Mouse (Mus musculus): ENCODE measurements at regions not wholly inside any gene's neighbourhood (a gene's known extent, or its start where the extent isn't known, plus 50 kb on each side); places are given as distances from the start of the nearest gene placed in this dataset.

DNA sequence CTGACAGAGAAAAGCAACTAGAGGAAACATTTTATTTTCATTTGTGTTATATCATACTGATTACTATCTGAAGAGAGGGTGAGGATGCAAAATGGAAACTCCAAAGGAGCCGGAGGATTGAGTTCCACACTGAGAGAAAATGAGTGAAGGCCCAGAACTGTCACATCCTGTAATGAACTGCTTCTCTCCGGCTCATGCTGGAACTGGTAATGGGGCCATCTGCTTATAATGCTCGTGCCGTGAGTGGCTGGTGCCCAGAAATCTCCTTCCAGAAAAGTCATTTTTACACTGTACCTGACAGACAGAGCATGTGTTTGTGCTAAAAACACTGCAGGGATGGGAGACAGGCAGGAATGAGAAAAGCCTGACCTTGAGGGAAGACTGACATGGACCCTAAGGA is 483.5 kb upstream of the Pkdcc start:
- H3K9me3 ChIP-seq, result no peaks in the 10 kb centered on the region
- WGBS, result 74% methylated on average over 4 of the region's 4 CpGs
- no peak overlapping the region for H3K9ac ChIP-seq
- no peaks in the 10 kb centered on the region for H3K36me3 ChIP-seq
- H3K27me3 ChIP-seq, result no peaks in the 10 kb centered on the region
- no peak overlapping the region for H3K4me2 ChIP-seq
- H3K4me1 ChIP-seq, result no peaks in the 10 kb centered on the region
- no peak for ATAC-seq (ENCODE audit: insufficient number of reproducible peaks, insufficient read depth, low FRiP score, low TSS enrichment, low read depth)
- no peak overlapping the region for H3K27ac ChIP-seq
- H3K4me3 ChIP-seq, result no peak overlapping the region

- no peak for ATAC-seq (ENCODE audit: insufficient number of reproducible peaks, insufficient read depth, low FRiP score, low TSS enrichment, low read depth)
- H3K27ac ChIP-seq, result no peak overlapping the region
- H3K4me2 ChIP-seq, result no peak overlapping the region
- H3K4me3 ChIP-seq, result no peak overlapping the region
- no peaks in the 10 kb centered on the region for H3K27me3 ChIP-seq
- no peaks in the 10 kb centered on the region for H3K9me3 ChIP-seq
- WGBS, result 94% methylated on average over 1 of the region's 1 CpGs
- no peaks in the 10 kb centered on the region for H3K36me3 ChIP-seq
- H3K9ac ChIP-seq, result no peak overlapping the region
- no peaks in the 10 kb centered on the region for H3K4me1 ChIP-seq
Observed at GRCm38 (mm10) chr17:82742445-82742844, 472.6 kb upstream of the Pkdcc start.

- WGBS, result 70% methylated on average over 3 of the region's 3 CpGs
- no peaks in the 10 kb centered on the region for H3K36me3 ChIP-seq
- no peak for ATAC-seq (ENCODE audit: insufficient number of reproducible peaks, insufficient read depth, low FRiP score, low TSS enrichment, low read depth)
- no peaks in the 10 kb centered on the region for H3K27me3 ChIP-seq
- H3K4me3 ChIP-seq, result no peak overlapping the region
- no peak overlapping the region for H3K4me2 ChIP-seq
- no peaks in the 10 kb centered on the region for H3K4me1 ChIP-seq
- no peaks in the 10 kb centered on the region for H3K9me3 ChIP-seq
- H3K27ac ChIP-seq, result no peak overlapping the region
- H3K9ac ChIP-seq, result no peak overlapping the region
Observed at GRCm38 (mm10) chr17:82757400-82757799, 457.7 kb upstream of the Pkdcc start.

DNA sequence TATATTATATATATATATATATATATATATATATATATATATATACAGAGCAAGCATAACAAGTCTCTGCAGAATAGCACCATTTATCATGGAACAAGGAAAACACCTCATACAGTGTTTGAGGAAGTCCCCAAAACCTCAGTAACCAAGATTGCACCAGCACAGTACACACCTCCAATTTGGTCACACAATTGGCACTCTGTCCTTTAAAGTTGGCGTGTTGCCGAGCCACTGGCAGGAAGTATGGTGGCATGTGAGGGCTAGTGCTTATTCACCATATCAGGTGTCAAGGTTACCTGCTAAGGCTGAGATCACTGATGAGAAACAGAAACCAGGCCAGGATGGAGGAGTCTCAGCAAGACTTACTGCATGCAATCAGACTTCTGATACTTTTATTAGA is 436.0 kb upstream of the Pkdcc start:
- Histone ChIP-seq H3K9me3 (no peaks in the 10 kb centered on the region), H3K36me3 (no peaks in the 10 kb centered on the region), H3K4me1 (no peaks in the 10 kb centered on the region), H3K27ac (no peak overlapping the region), H3K4me2 (no peak overlapping the region), H3K4me3 (no peak overlapping the region), H3K9ac (no peak overlapping the region), H3K27me3 (no peaks in the 10 kb centered on the region)
- 51% methylated on average over 2 of the region's 2 CpGs for WGBS
- no peak for ATAC-seq (ENCODE audit: insufficient number of reproducible peaks, insufficient read depth, low FRiP score, low TSS enrichment, low read depth)

DNA sequence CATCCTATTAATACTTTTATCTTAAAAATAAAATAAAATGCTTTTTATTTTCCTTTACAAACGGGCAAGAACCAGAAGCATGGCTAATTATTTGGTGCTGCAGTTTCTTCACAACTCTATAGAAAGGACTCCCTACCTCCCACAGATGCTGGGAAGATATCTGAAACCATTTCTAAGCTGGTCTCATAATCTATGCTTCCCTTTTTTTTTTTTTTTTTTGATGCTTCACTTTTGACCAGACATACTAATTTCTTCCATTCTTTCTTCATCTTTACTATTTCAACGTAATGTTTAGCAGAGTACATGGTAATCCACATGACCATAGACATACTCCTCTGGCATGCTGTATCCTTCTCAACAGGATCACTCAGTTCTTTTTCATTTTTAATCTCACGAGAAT is 393.0 kb upstream of the Pkdcc start:
- H3K9me3 ChIP-seq, result no peaks in the 10 kb centered on the region
- no peak overlapping the region for H3K4me2 ChIP-seq
- no peaks in the 10 kb centered on the region for H3K36me3 ChIP-seq
- no peak overlapping the region for H3K4me3 ChIP-seq
- WGBS, result 68% methylated on average over 3 of the region's 3 CpGs
- H3K9ac ChIP-seq, result no peak overlapping the region
- no peaks in the 10 kb centered on the region for H3K27me3 ChIP-seq
- H3K4me1 ChIP-seq, result no peaks in the 10 kb centered on the region
- ATAC-seq (ENCODE audit: insufficient number of reproducible peaks, insufficient read depth, low FRiP score, low TSS enrichment, low read depth), result no peak
- H3K27ac ChIP-seq, result no peak overlapping the region

- no peaks in the 10 kb centered on the region for H3K36me3 ChIP-seq
- no peaks in the 10 kb centered on the region for H3K27me3 ChIP-seq
- H3K9me3 ChIP-seq, result no peaks in the 10 kb centered on the region
- 44% methylated on average over 7 of the region's 7 CpGs for WGBS
- ATAC-seq (ENCODE audit: insufficient number of reproducible peaks, insufficient read depth, low FRiP score, low TSS enrichment, low read depth), result no peak
- no peak overlapping the region for H3K9ac ChIP-seq
- H3K27ac ChIP-seq, result no peak overlapping the region
- no peak overlapping the region for H3K4me3 ChIP-seq
- no peak overlapping the region for H3K4me2 ChIP-seq
- no peaks in the 10 kb centered on the region for H3K4me1 ChIP-seq
Observed at GRCm38 (mm10) chr17:82824057-82824456, 391.0 kb upstream of the Pkdcc start.

GRCm38 (mm10) chr17:82824619-82825018 is 390.5 kb upstream of the Pkdcc start:
- Histone ChIP-seq H3K4me1 (no peaks in the 10 kb centered on the region), H3K9me3 (no peaks in the 10 kb centered on the region), H3K9ac (no peak overlapping the region), H3K4me3 (no peak overlapping the region), H3K27ac (no peak overlapping the region), H3K36me3 (no peaks in the 10 kb centered on the region), H3K4me2 (no peak overlapping the region), H3K27me3 (no peaks in the 10 kb centered on the region)
- 83% methylated on average over 6 of the region's 6 CpGs for WGBS
- no peak for ATAC-seq (ENCODE audit: insufficient number of reproducible peaks, insufficient read depth, low FRiP score, low TSS enrichment, low read depth)

DNA sequence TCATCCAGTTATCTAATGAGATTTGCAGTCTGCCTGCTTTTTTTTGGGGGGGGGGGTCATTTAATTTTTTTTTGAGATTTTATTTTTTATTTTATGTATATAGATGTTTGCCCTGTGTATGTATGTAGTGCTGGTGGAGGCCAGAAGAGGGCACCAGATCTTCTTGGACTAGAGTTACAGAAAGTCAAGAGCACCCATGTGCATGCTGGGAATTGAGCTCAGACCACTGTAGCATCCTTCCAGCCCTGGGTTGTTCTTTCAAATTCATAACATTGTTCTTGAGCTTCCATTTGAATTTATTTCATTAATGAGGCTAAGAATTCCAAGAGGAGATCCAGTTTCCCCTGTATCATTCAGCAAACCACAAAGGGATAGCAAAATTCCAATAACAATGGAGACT is 387.9 kb upstream of the Pkdcc start:
- Histone ChIP-seq H3K4me1 (no peaks in the 10 kb centered on the region), H3K4me2 (no peak overlapping the region), H3K9ac (no peak overlapping the region), H3K27me3 (no peaks in the 10 kb centered on the region), H3K27ac (no peak overlapping the region), H3K4me3 (no peak overlapping the region), H3K36me3 (no peaks in the 10 kb centered on the region), H3K9me3 (no peaks in the 10 kb centered on the region)
- ATAC-seq (ENCODE audit: insufficient number of reproducible peaks, insufficient read depth, low FRiP score, low TSS enrichment, low read depth), result no peak

GRCm38 (mm10) chr17:82827841-82828240 is 387.3 kb upstream of the Pkdcc start:
- H3K27ac ChIP-seq, result no peak overlapping the region
- H3K4me2 ChIP-seq, result no peak overlapping the region
- WGBS, result 96% methylated on average over 8 of the region's 8 CpGs

GRCm38 (mm10) chr17:82828434-82828997 is 386.6 kb upstream of the Pkdcc start:
- no peak for ATAC-seq (ENCODE audit: insufficient number of reproducible peaks, insufficient read depth, low FRiP score, low TSS enrichment, low read depth)
- Histone ChIP-seq H3K36me3 (no peaks in the 10 kb centered on the region), H3K4me2 (no peak overlapping the region), H3K4me3 (no peak overlapping the region), H3K27me3 (no peaks in the 10 kb centered on the region), H3K4me1 (no peaks in the 10 kb centered on the region), H3K9me3 (no peaks in the 10 kb centered on the region), H3K27ac (no peak overlapping the region), H3K9ac (no peak overlapping the region)
- 78% methylated on average over 5 of the region's 5 CpGs for WGBS

More at GRCm38 (mm10) chr17:82827841-82828240, 387.3 kb upstream of the Pkdcc start:
- H3K27me3 ChIP-seq, result no peaks in the 10 kb centered on the region
- H3K4me3 ChIP-seq, result no peak overlapping the region
- no peaks in the 10 kb centered on the region for H3K4me1 ChIP-seq
- H3K9ac ChIP-seq, result no peak overlapping the region
- no peaks in the 10 kb centered on the region for H3K36me3 ChIP-seq
- ATAC-seq (ENCODE audit: insufficient number of reproducible peaks, insufficient read depth, low FRiP score, low TSS enrichment, low read depth), result no peak
- no peaks in the 10 kb centered on the region for H3K9me3 ChIP-seq

DNA sequence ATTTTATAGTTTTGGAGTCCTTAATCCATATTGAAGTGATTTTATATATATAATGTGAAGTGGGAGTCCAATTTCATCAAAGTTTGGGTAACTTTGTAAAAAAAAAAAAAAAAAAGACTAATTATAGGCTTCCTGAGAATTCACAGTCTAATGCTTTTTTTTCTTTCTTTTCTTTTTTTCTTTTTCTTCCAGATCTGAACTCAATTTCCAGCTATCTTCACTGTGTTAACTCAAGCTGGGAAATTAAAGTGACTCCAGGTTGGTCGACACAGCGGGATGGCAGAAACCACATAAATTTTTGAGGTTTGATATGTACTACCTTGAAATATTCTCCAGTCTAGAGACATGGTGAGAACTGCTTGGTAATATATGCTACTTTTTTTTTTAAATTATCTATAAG is 385.7 kb upstream of the Pkdcc start:
- no peak for ATAC-seq (ENCODE audit: insufficient number of reproducible peaks, insufficient read depth, low FRiP score, low TSS enrichment, low read depth)
- no peaks in the 10 kb centered on the region for H3K27me3 ChIP-seq
- H3K4me1 ChIP-seq, result no peaks in the 10 kb centered on the region
- H3K27ac ChIP-seq, result no peak overlapping the region
- no peak overlapping the region for H3K4me2 ChIP-seq
- H3K9me3 ChIP-seq, result no peaks in the 10 kb centered on the region
- H3K9ac ChIP-seq, result no peak overlapping the region
- 68% methylated on average over 2 of the region's 2 CpGs for WGBS
- no peak overlapping the region for H3K4me3 ChIP-seq
- H3K36me3 ChIP-seq, result no peaks in the 10 kb centered on the region

DNA sequence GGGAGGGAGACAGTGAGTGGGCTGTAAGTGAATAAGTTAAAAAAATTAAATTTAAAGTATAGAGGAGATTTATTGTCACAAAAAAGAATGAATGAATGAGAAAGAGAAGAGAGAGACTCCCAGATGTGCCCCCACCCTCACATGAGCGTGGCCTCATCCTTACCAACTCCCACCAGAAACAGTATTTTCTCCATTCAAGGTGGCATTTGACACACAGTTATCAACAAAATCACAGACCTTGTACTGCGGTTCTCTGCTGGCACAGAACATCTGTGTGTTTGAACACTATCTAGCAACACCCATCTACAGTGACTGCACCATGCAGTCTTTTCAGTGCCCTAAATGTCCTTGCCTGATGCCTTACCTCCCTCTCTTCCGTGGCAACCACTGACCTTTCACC is 380.9 kb upstream of the Pkdcc start:
- Histone ChIP-seq H3K9ac (no peak overlapping the region), H3K27me3 (no peaks in the 10 kb centered on the region), H3K4me1 (no peaks in the 10 kb centered on the region), H3K4me2 (no peak overlapping the region), H3K27ac (no peak overlapping the region), H3K9me3 (no peaks in the 10 kb centered on the region), H3K4me3 (no peak overlapping the region), H3K36me3 (no peaks in the 10 kb centered on the region)
- no peak for ATAC-seq (ENCODE audit: insufficient number of reproducible peaks, insufficient read depth, low FRiP score, low TSS enrichment, low read depth)
- WGBS, result 77% methylated on average over 3 of the region's 3 CpGs

- no peak for ATAC-seq (ENCODE audit: insufficient number of reproducible peaks, insufficient read depth, low FRiP score, low TSS enrichment, low read depth)
Observed at GRCm38 (mm10) chr17:82836115-82836514, 379.0 kb upstream of the Pkdcc start.

More at GRCm38 (mm10) chr17:82836115-82836514, 379.0 kb upstream of the Pkdcc start:
- Histone ChIP-seq H3K27ac (no peak overlapping the region), H3K4me2 (no peak overlapping the region), H3K9me3 (no peaks in the 10 kb centered on the region), H3K27me3 (no peaks in the 10 kb centered on the region), H3K4me3 (no peak overlapping the region), H3K9ac (no peak overlapping the region), H3K36me3 (no peaks in the 10 kb centered on the region), H3K4me1 (no peaks in the 10 kb centered on the region)
- WGBS, result 83% methylated on average over 3 of the region's 3 CpGs
